In the genomic region with DNA sequence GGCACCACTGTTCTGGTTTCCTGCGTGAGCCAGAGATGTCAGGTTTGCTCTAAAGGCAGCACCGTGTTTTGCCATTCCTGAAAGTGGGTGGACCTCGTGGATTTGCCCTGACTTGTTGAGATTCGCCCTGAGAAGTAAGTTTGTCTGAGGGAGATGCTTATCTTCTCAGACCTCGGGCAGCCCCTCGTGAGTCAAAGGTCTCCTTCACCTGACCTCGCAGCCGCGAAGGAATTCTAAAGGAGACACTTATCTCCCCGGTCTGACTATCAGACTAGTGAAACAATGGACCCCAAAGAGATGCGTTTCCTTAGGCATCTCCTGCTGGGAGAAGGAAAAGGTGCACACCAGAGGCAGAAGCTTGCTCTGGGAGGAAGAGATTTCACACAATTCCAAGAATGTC, we compare ENCODE assay signal across 9 mouse cellular contexts.
"Had no signal": no experiment of that assay in that cellular context is flagged by ENCODE, and none has a peak within 500 bp of the region (broad histone marks: within the 10 kb centered on the region; RNA-seq: fewer than 3 reads in every experiment).

No protein-coding gene starts in this region.

- ATAC-seq: liver, postnatal 0 days; lung, postnatal 0 days; midbrain, embryonic 16.5 days had no signal

- DNase-seq: kidney, adult 11 months; kidney, adult 8-10 months; kidney, postnatal 10 days; kidney, postnatal 36 days; left cerebral cortex, postnatal 4 days; liver, postnatal 0 days; thymus, postnatal 25 days had no signal
